Mouse (Mus musculus): ENCODE measurements around the gene Wdr49.

DNA sequence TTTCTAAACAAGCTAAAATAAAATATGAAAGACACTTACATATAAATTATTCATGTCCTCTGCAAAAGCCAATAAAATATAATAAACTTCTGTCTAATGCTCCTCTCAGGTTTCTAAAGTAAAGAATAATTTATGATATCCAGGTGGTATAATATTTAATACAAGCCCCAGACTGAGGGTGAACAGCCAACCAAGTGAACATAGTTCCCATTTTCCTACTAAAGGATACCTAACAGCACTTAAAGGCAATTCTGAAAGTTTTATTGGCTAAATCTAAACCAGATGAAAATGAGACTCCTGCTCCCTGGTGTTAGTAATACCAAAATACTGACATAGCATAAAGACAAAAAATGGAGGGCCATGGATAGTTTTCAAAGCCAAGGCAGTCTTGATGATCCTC lies 144.8 kb downstream of the Wdr49 start:
- TF ChIP-seq CTCF (IDR thresholded peaks at IDR 0.05; ENCODE audit: low read depth), result no peak
- TF ChIP-seq EP300 (optimal IDR thresholded peaks at IDR 0.05), result no peak

All from stomach, postnatal 0 days (tissue).